Mouse (Mus musculus): ENCODE measurements around the gene Pih1d2.
A peak's percentile ranks its signal among the peaks of the same experiment; 100 is the strongest.

Pih1d2 gene

GRCm38 (mm10) chr9:50616766-50617603 lies at the start of gene Pih1d2, which contains the start of gene Nkapd1:
Pih1d2 (plus strand) TSS chr9:50617321.
Nkapd1 (minus strand) TSS chr9:50617464.
- peak; percentile 88 for DNase-seq (ENCODE audit: low read depth)

- DNase-seq (ENCODE audit: low read depth), result no peak
These were observed 49.7 kb upstream of the Pih1d2 start for GRCm38 (mm10) chr9:50567372-50567771.

- no peak for DNase-seq (ENCODE audit: low read depth)
These were observed 49.2 kb upstream of the Pih1d2 start for GRCm38 (mm10) chr9:50567881-50568280.

GRCm38 (mm10) chr9:50569599-50570525 lies 47.3 kb upstream of the Pih1d2 start:
- no peak for DNase-seq (ENCODE audit: low read depth)

- DNase-seq (ENCODE audit: low read depth), result no peak
These were observed 36.8 kb upstream of the Pih1d2 start for GRCm38 (mm10) chr9:50580370-50580769.

GRCm38 (mm10) chr9:50585145-50585818 lies 31.8 kb upstream of the Pih1d2 start:
- no peak for DNase-seq (ENCODE audit: low read depth)

- no peak for DNase-seq (ENCODE audit: low read depth)
These were observed 30.2 kb upstream of the Pih1d2 start for GRCm38 (mm10) chr9:50586955-50587354.

- DNase-seq (ENCODE audit: low read depth), result no peak
These were observed 26.1 kb upstream of the Pih1d2 start for GRCm38 (mm10) chr9:50590856-50591518.

- no peak for DNase-seq (ENCODE audit: low read depth)
These were observed 24.2 kb upstream of the Pih1d2 start for GRCm38 (mm10) chr9:50592955-50593354.

GRCm38 (mm10) chr9:50593544-50593943 lies 23.6 kb upstream of the Pih1d2 start:
- DNase-seq (ENCODE audit: low read depth), result peak; percentile 46

- no peak for DNase-seq (ENCODE audit: low read depth)
These were observed 22.2 kb upstream of the Pih1d2 start for GRCm38 (mm10) chr9:50594794-50595417.

- DNase-seq (ENCODE audit: low read depth), result no peak
These were observed 20.1 kb upstream of the Pih1d2 start for GRCm38 (mm10) chr9:50596973-50597372.

GRCm38 (mm10) chr9:50601536-50601935 lies 15.6 kb upstream of the Pih1d2 start:
- peak; percentile 49 for DNase-seq (ENCODE audit: low read depth)

GRCm38 (mm10) chr9:50602055-50602845 lies 14.9 kb upstream of the Pih1d2 start:
- no peak for DNase-seq (ENCODE audit: low read depth)

GRCm38 (mm10) chr9:50603189-50603997 lies 13.7 kb upstream of the Pih1d2 start, which contains the start of the genes Sdhd and Timm8b:
Sdhd (minus strand) TSS chr9:50603812.
Timm8b (plus strand) TSS chr9:50603910.
- peak; percentile 95 for DNase-seq (ENCODE audit: low read depth)

GRCm38 (mm10) chr9:50603998-50604324 lies 13.2 kb upstream of the Pih1d2 start:
- DNase-seq (ENCODE audit: low read depth), result no peak

GRCm38 (mm10) chr9:50604338-50604737 lies 12.8 kb upstream of the Pih1d2 start:
- no peak for DNase-seq (ENCODE audit: low read depth)

GRCm38 (mm10) chr9:50612115-50612514 lies 5.0 kb upstream of the Pih1d2 start:
- no peak for DNase-seq (ENCODE audit: low read depth)

GRCm38 (mm10) chr9:50616161-50616560 lies 960 bp upstream of the Pih1d2 start:
- DNase-seq (ENCODE audit: low read depth), result no peak

Measured in c-Kit-positive CD71-positive TER-119-negative erythroid progenitor cells, embryonic 14.5 days (primary cell).